11 mouse cellular contexts compared by ENCODE assay signal in genomic region chr16:43080403-43080802, GRCm38 (mm10).
DNase-seq lines count a peak whose midpoint lies in the region; ATAC-seq and TF ChIP-seq lines count a peak whose summit lies in the region.
"Had no signal": no experiment of that assay in that cellular context is flagged by ENCODE, and none has a peak within 500 bp of the region (broad histone marks: within the 10 kb centered on the region; RNA-seq: fewer than 3 reads in every experiment).

No protein-coding gene starts in this region.

- intact Hi-C loops in left cerebral cortex, postnatal 14 days (cut with DNase I) = no loop called here
- intact Hi-C loops in left cerebral cortex, adult 2 months (cut with DNase I) = no loop called here

- H3K9ac ChIP-seq in forebrain, embryonic 15.5 days (replicated peaks) = no peak overlapping the region
- no peak overlapping the region for H3K9ac ChIP-seq in forebrain, embryonic 12.5 days

- H3K4me3 ChIP-seq in forebrain, embryonic 15.5 days = no peak overlapping the region
- no peak overlapping the region for H3K4me3 ChIP-seq in forebrain, embryonic 12.5 days (replicated peaks)
- no peak overlapping the region for H3K4me3 ChIP-seq in left cerebral cortex, adult 2 months

- H3K27ac ChIP-seq in forebrain, embryonic 15.5 days (replicated peaks) = peak overlapping the region; percentile 67
- H3K27ac ChIP-seq in forebrain, embryonic 12.5 days = no peak overlapping the region
- no peak overlapping the region; the same call in 1 of the 2 replicates for H3K27ac ChIP-seq in left cerebral cortex, adult 2 months

- no peaks in the 10 kb centered on the region for H3K9me3 ChIP-seq in forebrain, embryonic 15.5 days
- H3K9me3 ChIP-seq in forebrain, embryonic 12.5 days = no peaks in the 10 kb centered on the region

- no peak for TF ChIP-seq CTCF in left cerebral cortex, adult 2 months (IDR thresholded peaks at IDR 0.05)

- H3K4me1 ChIP-seq in forebrain, embryonic 15.5 days = peaks cover 14% of the 10 kb centered on the region
- H3K4me1 ChIP-seq in forebrain, embryonic 12.5 days = no peaks in the 10 kb centered on the region

- no peaks in the 10 kb centered on the region for H3K27me3 ChIP-seq in forebrain, embryonic 15.5 days
- H3K27me3 ChIP-seq in forebrain, embryonic 12.5 days = no peaks in the 10 kb centered on the region

- no peak; the same call in 1 of the 2 replicates for ATAC-seq in forebrain, embryonic 15.5 days (replicated peaks)
- ATAC-seq in forebrain, embryonic 12.5 days (ENCODE audit: low FRiP score) = no peak

- H3K4me2 ChIP-seq in forebrain, embryonic 15.5 days (replicated peaks) = no peak overlapping the region
- H3K4me2 ChIP-seq in forebrain, embryonic 12.5 days = no peak overlapping the region

- no peaks in the 10 kb centered on the region for H3K36me3 ChIP-seq in forebrain, embryonic 15.5 days
- no peaks in the 10 kb centered on the region for H3K36me3 ChIP-seq in forebrain, embryonic 12.5 days (replicated peaks)

- peak; percentile 9 to 18 for DNase-seq in left cerebral cortex, postnatal 14 days (ENCODE audit: low spot score in 2 of 2)
- DNase-seq in left cerebral cortex, adult 2 months (ENCODE audit: extremely low spot score in 1 of 2, low spot score in 2 of 2) = no peak
- peak; percentile 73 for DNase-seq in cerebellum, adult 8-10 months
- DNase-seq in layer of hippocampus, adult 9-11 months = peak; percentile 58
- DNase-seq in urinary bladder, postnatal 14 days (ENCODE audit: low spot score) = no peak
- no peak for DNase-seq in kidney, postnatal 14 days
- DNase-seq: adrenal gland, postnatal 25 days; heart, postnatal 36 days; thymus, postnatal 36 days had no signal

- WGBS in forebrain, embryonic 15.5 days = 46% methylated on average over 2 of the region's 2 CpGs
- WGBS in forebrain, embryonic 12.5 days = 78% methylated on average over 2 of the region's 2 CpGs

Comparison
In these comparisons a context has a peak if more than half of its experiments do, and no peak if none do; other contexts are left out.
1. DNase-seq: peak in left cerebral cortex, postnatal 14 days (2 of 2), cerebellum, adult 8-10 months (single experiment) and layer of hippocampus, adult 9-11 months (single experiment); none in left cerebral cortex, adult 2 months (0 of 2), urinary bladder, postnatal 14 days (single experiment) and kidney, postnatal 14 days (single experiment).